Mouse (Mus musculus) intestine, embryonic 14.5 days (tissue): ENCODE results near the gene Olfr1180. TPM values are rescaled to one million over a fixed set of nuclear protein-coding genes. Genes with fewer than 3 reads are reported as not detected.
"Not testable (repeated sequence)": the region's sequence is repeated elsewhere in the genome, so short reads cannot be mapped to it uniquely, and the experiment has no call there.

ENCODE experiments used
- ATAC-seq: fragments of 200-750 bp; cut with Nextera tagmentation; replicated peaks from 2 replicates; pipeline ENCODE4 v1.8.0; 2017; ENCODE audit warnings: low read depth, moderate number of reproducible peaks, moderate TSS enrichment, moderate library complexity; ENCODE audit not compliant: low FRiP score, low TSS enrichment
- DNase-seq: peaks from one replicate; pipeline ENCODE4 v3.0.0-alpha.2; 2018; ENCODE audit warnings: low spot score
- H3K27ac ChIP-seq: fragments of 300-500 bp; sonication (generic); 2 replicates; pipeline ENCODE4 v1.5.1; 2014; ENCODE audit warnings: low read depth, mild to moderate bottlenecking, control low read depth
- H3K27me3 ChIP-seq: fragments of 300-500 bp; sonication (generic); replicated peaks from 2 replicates; pipeline ENCODE4 v1.6.1; 2014; ENCODE audit warnings: low read length, control low read depth; ENCODE audit not compliant: control insufficient read depth, insufficient read depth
- H3K36me3 ChIP-seq: fragments of 300-500 bp; sonication (generic); 2 replicates; pipeline ENCODE4 v1.6.1; 2014; ENCODE audit warnings: low read length, control low read depth; ENCODE audit not compliant: control insufficient read depth, insufficient read depth
- H3K4me1 ChIP-seq: fragments of 300-500 bp; sonication (generic); replicated peaks from 2 replicates; pipeline ENCODE4 v1.6.1; 2014; ENCODE audit warnings: low read length, control low read depth, mixed read lengths; ENCODE audit not compliant: control insufficient read depth, insufficient read depth
- H3K4me2 ChIP-seq: fragments of 300-500 bp; sonication (generic); 2 replicates; pipeline ENCODE4 v1.6.1; 2014; ENCODE audit warnings: low read length
- H3K4me3 ChIP-seq: fragments of 300-500 bp; sonication (generic); 2 replicates; pipeline ENCODE4 v1.5.1; 2014; ENCODE audit warnings: low read depth, low read length, control low read depth, mixed read lengths
- H3K9ac ChIP-seq: fragments of 300-500 bp; sonication (generic); 2 replicates; pipeline ENCODE4 v1.6.1; 2014; ENCODE audit warnings: mild to moderate bottlenecking, low read length
- H3K9me3 ChIP-seq: fragments of 300-500 bp; sonication (generic); 2 replicates; pipeline ENCODE4 v1.6.1; 2016; ENCODE audit warnings: low read length, control low read depth; ENCODE audit not compliant: control insufficient read depth
- WGBS: fragments of 180-500 bp; shearing (Covaris S2); extraction: QIAGEN DNeasy Blood & Tissue Kit; methylation state at CpG from one replicate; pipeline ENCODE4 v1.1.7; 2014; 5-methylcytosine and 5-hydroxymethylcytosine counted together
- polyA plus RNA-seq: library from polyadenylated mRNA; unstranded; fragments of >200 nt; fragmentation: Nextera tagmentation; extraction: Ambion mirVana; gene quantifications from 2 replicates; pipeline ENCODE4 v1.2.1, GENCODE M21; 2014

The Olfr1180 gene
- not detected in 2 replicates for polyA plus RNA-seq

- Histone ChIP-seq H3K4me3 (no peak within 1 kb of the TSS), H3K9ac (no peak within 1 kb of the TSS), H3K4me1 (no peaks in the 10 kb centered on the region), H3K27ac (no peak within 1 kb of the TSS), H3K36me3 (no peaks in the 10 kb centered on the region), H3K9me3 (no peaks in the 10 kb centered on the region), H3K27me3 (no peaks in the 10 kb centered on the region), H3K4me2 (no peak within 1 kb of the TSS)
- ATAC-seq (no peak), DNase-seq (no peak)
- 63% methylated on average over 2 of the region's 2 CpGs for WGBS
Measured at GRCm38 (mm10) chr2:88419051-88419450, at the start of gene Olfr1180. Gene Olfr1180, minus strand, starts transcription at chr2:88419151.

- H3K4me2 ChIP-seq, H3K4me1 ChIP-seq, H3K27ac ChIP-seq, H3K4me3 ChIP-seq, H3K9ac ChIP-seq, H3K9me3 ChIP-seq, DNase-seq, H3K36me3 ChIP-seq, ATAC-seq, H3K27me3 ChIP-seq: not testable (repeated sequence)
- 90% methylated on average over 1 of the region's 1 CpGs for whole genome bisulfite sequencing
Measured at GRCm38 (mm10) chr2:88454567-88454966, 35.6 kb upstream of the Olfr1180 start, which contains the start of gene Olfr1183. Gene Olfr1183, plus strand, starts transcription at chr2:88454867.

DNA sequence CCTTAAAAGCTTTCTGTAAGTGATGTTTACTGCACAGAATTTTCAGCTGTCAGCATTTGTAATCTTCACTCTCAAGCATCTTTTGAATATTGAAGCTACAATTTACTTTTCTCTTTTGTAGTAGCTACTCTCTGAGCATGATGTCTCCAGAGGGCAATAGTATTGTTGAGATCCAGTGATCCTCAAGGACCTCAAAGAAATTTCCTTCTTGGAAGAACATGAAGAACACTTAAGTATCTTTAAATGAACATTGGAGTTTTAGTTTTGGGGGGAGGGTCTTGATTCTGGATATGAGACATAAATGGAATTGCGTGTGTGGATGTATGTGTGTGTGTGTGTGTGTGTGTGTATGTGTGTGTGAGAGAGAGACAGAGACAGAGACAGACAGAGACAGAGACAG is 30.1 kb upstream of the Olfr1180 start, which contains the start of gene Gm13757:
Gene Gm13757 (minus strand): TSS at position 101 of the 400 bp plus-strand sequence.
- H3K4me3 ChIP-seq: no peak within 1 kb of the TSS
- H3K4me2 ChIP-seq: no peak within 1 kb of the TSS
- 92% methylated on average over 1 of the region's 1 CpGs for WGBS
- ATAC-seq (no peak), DNase-seq (no peak)
- no peak within 1 kb of the TSS for H3K9ac ChIP-seq
- H3K27ac ChIP-seq: no peak within 1 kb of the TSS
- no peaks in the 10 kb centered on the region for H3K9me3 ChIP-seq
- H3K4me1 ChIP-seq: no peaks in the 10 kb centered on the region
- no peaks in the 10 kb centered on the region for H3K27me3 ChIP-seq
- H3K36me3 ChIP-seq: no peaks in the 10 kb centered on the region

- no peaks in the 10 kb centered on the region for H3K9me3 ChIP-seq
- H3K36me3 ChIP-seq: no peaks in the 10 kb centered on the region
- H3K9ac ChIP-seq: no peak within 1 kb of the TSS
- H3K4me2 ChIP-seq: no peak within 1 kb of the TSS
- H3K4me3 ChIP-seq: no peak within 1 kb of the TSS
- H3K27me3 ChIP-seq: no peaks in the 10 kb centered on the region
- ATAC-seq: no peak
- no peak within 1 kb of the TSS for H3K27ac ChIP-seq
- no peak for DNase-seq
- no peaks in the 10 kb centered on the region for H3K4me1 ChIP-seq
- WGBS: 83% methylated on average over 1 of the region's 1 CpGs
Measured at GRCm38 (mm10) chr2:88426071-88426470, 7.1 kb upstream of the Olfr1180 start, which contains the start of gene Olfr1181. Gene Olfr1181, minus strand, starts transcription at chr2:88426171.

DNA sequence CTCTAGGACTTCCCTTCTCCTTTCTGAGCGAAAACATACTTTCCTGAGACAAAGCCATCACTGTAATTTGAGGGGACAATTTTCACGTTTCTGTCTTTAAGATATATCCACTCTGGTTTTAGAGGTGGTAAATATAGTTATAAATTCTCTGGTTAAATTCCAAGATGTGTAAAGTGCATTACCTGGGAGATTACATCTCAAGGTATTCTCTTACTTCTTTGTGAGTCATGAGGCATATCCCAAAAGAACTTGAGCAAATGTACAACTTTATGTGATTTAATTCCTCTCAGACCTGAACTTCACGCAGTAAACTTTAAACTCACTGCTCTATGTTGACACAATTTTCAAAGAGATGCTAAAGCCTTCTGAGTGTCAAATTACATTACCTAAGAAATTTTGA is 12.6 kb downstream of the Olfr1180 start, which contains the start of gene Olfr1179:
Gene Olfr1179 (minus strand): TSS at position 101 of the 400 bp plus-strand sequence.
- WGBS: 91% methylated on average over 3 of the region's 3 CpGs
- no peaks in the 10 kb centered on the region for H3K27me3 ChIP-seq

DNA sequence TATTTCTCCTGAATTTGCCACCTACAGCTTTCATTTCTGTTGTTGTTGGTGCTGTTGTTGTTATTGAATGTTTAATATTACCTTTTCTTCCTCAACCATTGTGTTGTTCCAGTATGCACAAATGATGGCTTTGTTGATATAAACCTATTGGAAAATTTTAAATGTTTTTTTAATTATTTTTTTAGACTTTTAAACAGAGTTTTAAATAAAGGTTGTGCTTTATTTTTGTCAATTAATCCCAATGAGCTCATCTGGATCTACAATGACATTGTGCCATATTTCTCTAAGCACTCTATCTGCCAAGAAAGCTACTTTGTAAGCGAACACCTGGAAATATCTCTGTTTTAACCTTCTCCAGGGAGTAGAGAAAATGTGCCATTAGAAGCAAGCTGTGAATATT is 32.2 kb downstream of the Olfr1180 start, which contains the start of gene Olfr1178:
Gene Olfr1178 (plus strand): TSS at position 301 of the 400 bp plus-strand sequence.
- WGBS: 83% methylated on average over 1 of the region's 1 CpGs

More for the DNA sequence above, 12.6 kb downstream of the Olfr1180 start, which contains the start of gene Olfr1179:
- no peak within 1 kb of the TSS for H3K4me3 ChIP-seq
- H3K36me3 ChIP-seq: no peaks in the 10 kb centered on the region
- DNase-seq: no peak
- H3K9me3 ChIP-seq: no peaks in the 10 kb centered on the region
- H3K4me2 ChIP-seq: no peak within 1 kb of the TSS
- no peak within 1 kb of the TSS for H3K27ac ChIP-seq
- H3K9ac ChIP-seq: no peak within 1 kb of the TSS
- H3K4me1 ChIP-seq: no peaks in the 10 kb centered on the region
- no peak for ATAC-seq

More for the DNA sequence above, 32.2 kb downstream of the Olfr1180 start, which contains the start of gene Olfr1178:
- Histone ChIP-seq H3K4me1 (no peaks in the 10 kb centered on the region), H3K9ac (no peak within 1 kb of the TSS), H3K9me3 (no peaks in the 10 kb centered on the region), H3K36me3 (no peaks in the 10 kb centered on the region), H3K4me3 (no peak within 1 kb of the TSS), H3K27me3 (no peaks in the 10 kb centered on the region), H3K4me2 (no peak within 1 kb of the TSS), H3K27ac (no peak within 1 kb of the TSS)
- DNase-seq: no peak
- ATAC-seq: no peak

Other genes with a start within 250 kb of the Olfr1180 start
- not detected in 2 replicates for gene Olfr1168, start 237.3 kb downstream of the Olfr1180 start, polyA plus RNA-seq
- not detected in 2 replicates for gene Olfr1170, start 190.8 kb downstream of the Olfr1180 start, polyA plus RNA-seq
- gene Olfr1173, start 139.3 kb downstream of the Olfr1180 start, polyA plus RNA-seq: not detected in 2 replicates
- not detected in 2 replicates for gene Olfr1174-ps, start 104.0 kb downstream of the Olfr1180 start, polyA plus RNA-seq
- not detected in 2 replicates for gene Olfr1175-ps, start 91.9 kb downstream of the Olfr1180 start, polyA plus RNA-seq
- not detected in 2 replicates for gene Olfr1176, start 82.4 kb downstream of the Olfr1180 start, polyA plus RNA-seq
- not detected in 2 replicates for gene Olfr1177-ps, start 72.7 kb downstream of the Olfr1180 start, polyA plus RNA-seq
- gene Olfr1178, start 32.1 kb downstream of the Olfr1180 start, polyA plus RNA-seq: not detected in 2 replicates
- not detected in 2 replicates for gene Olfr1179, start 12.7 kb downstream of the Olfr1180 start, polyA plus RNA-seq
- not detected in 2 replicates for gene Olfr1181, start 7.0 kb upstream of the Olfr1180 start, polyA plus RNA-seq
- not detected in 2 replicates for gene Gm13757, start 30.0 kb upstream of the Olfr1180 start, polyA plus RNA-seq
- gene Olfr1183, start 35.7 kb upstream of the Olfr1180 start, polyA plus RNA-seq: not detected in 2 replicates
- gene Olfr1184, start 64.4 kb upstream of the Olfr1180 start, polyA plus RNA-seq: not detected in 2 replicates
- not detected in 2 replicates for gene Olfr1185-ps1, start 74.2 kb upstream of the Olfr1180 start, polyA plus RNA-seq
- not detected in 2 replicates for gene Olfr1186, start 99.4 kb upstream of the Olfr1180 start, polyA plus RNA-seq
- not detected in 2 replicates for gene Olfr1188, start 137.8 kb upstream of the Olfr1180 start, polyA plus RNA-seq
- not detected in 2 replicates for gene Olfr1189, start 167.3 kb upstream of the Olfr1180 start, polyA plus RNA-seq
- gene Olfr1191-ps1, start 221.4 kb upstream of the Olfr1180 start, polyA plus RNA-seq: not detected in 2 replicates
- gene Olfr1192-ps1, start 229.4 kb upstream of the Olfr1180 start, polyA plus RNA-seq: not detected in 2 replicates